Mouse (Mus musculus) frontal cortex, postnatal 25 days (tissue): ENCODE data around the gene Gpx4.

Source experiments
- DNase-seq, 2 experiments: peaks; one replicate each; pipeline ENCODE4 v3.0.0; 2022; ENCODE audit warnings: low spot score in 2 of 2

Gpx4 gene

DNA sequence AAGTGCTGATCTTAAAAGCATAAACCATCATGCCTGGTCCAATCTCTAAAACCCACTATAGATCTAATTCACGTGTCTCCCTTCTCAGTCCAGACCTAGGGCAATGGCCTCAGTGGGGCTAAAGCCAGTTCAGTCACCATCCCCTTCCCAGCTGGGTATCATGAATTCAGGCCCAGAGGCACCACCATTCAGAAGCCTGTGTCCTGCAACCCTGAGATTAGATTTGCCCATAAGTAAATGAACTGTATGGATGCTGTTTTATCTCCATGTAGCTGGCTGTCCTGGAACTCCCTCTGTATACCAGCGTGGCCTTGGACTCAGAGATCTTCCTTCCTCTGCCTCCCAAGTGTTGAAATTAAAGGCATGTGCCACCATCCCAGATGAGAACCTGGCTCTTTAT lies 56.1 kb downstream of the Gpx4 start:
- no peak for DNase-seq

DNA sequence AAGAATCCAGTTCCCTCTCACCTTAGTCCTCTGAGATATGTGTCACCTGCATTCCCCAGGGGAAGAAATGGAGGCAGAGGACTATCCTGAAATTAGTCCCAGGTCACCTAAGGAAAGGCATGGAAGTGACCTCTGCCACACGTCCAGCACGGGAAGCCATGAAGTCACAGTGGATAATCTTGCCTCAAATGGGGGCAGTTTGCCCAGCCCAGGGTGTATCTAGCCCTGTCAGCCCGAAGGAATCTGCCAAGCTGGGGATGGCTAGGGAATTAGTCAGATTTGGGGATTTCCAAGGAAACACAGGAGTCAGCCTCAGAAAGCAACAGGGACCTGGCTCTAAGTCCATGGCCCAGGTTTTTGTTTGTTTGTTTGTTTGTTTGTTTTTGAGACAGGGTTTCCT lies 57.2 kb downstream of the Gpx4 start:
- no peak for DNase-seq

- DNase-seq, result no peak
Measured at GRCm38 (mm10) chr10:80105460-80105859, 58.5 kb downstream of the Gpx4 start, which contains the start of gene Sbno2. Gene Sbno2, minus strand, starts transcription at chr10:80105571.

DNA sequence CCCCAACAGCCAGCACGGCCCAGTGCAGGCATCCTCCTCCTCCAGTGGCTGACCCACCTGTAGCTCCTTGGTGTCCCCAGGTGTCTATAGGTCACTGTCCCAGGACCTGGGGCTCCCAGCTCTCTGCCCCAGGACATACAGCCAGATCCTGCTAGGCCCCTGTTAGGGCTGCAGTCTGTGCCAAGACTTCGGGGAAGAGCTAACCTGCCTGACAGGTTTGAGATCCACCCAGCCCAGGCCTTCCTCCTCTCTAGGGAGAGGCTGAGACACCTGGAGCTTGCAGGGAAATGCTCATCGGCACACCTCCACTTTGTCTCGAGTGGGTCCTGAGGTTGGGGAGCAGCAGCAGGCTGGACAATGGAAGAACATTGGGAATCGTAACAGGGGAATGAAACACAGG lies 59.0 kb downstream of the Gpx4 start:
- DNase-seq, result no peak
